Mouse (Mus musculus): ENCODE measurements around the gene Unc50. TPM values are rescaled to one million over a fixed set of nuclear protein-coding genes. Genes with fewer than 3 reads are reported as not detected.
A peak's percentile ranks its signal among the peaks of the same experiment; 100 is the strongest.

Unc50 gene
- total RNA-seq, 2 experiments from 2014 or later = 51.2 to 90.5 TPM

- ATAC-seq (replicated peaks; ENCODE audit: poor library complexity) = no peak
Measured at GRCm38 (mm10) chr1:37442848-37443835, 13.2 kb downstream of the Unc50 start.

- 0 out of 2 replicates have a peak, but pooled peaks have one; percentile 37 for ATAC-seq (replicated peaks; ENCODE audit: poor library complexity)
Measured at GRCm38 (mm10) chr1:37448361-37449095, 18.6 kb downstream of the Unc50 start.

GRCm38 (mm10) chr1:37451270-37451669, 21.3 kb downstream of the Unc50 start:
- no peak for ATAC-seq (replicated peaks; ENCODE audit: poor library complexity)

- no peak for ATAC-seq (replicated peaks; ENCODE audit: poor library complexity)
Measured at GRCm38 (mm10) chr1:37457546-37457945, 27.6 kb downstream of the Unc50 start.

- ATAC-seq (replicated peaks; ENCODE audit: poor library complexity) = no peak
Measured at GRCm38 (mm10) chr1:37464878-37465452, 35.0 kb downstream of the Unc50 start.

DNA sequence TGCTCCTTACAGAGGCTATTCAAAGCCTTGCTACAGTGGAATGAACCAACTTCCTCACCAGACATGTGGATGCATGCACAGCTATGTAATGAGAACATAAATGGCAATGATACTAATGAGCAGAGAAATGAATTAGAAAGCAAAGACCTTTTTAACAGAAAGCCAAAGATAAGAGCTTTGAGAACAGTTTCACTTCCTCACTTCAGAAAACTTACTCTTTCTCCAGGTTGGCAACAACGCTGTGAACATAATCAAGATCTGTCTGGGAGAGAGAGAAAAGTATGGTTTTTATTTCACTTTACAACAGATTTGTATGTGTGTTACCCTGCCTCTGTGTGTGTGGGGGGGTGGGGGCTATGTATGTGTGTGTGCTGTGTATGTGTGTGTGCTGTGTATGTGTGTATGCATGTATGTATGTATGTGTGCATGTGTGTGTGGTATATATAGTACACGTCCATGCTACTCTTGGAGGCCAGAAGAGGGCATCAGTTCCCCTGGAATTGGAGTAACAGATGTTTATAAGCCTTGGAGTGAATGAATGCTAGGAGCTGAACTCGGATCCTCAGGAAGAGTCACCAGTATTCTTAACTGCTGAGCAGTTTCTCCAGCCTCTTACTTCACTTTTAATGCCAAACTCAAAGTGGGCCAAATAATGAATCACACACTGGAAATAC, 36.5 kb downstream of the Unc50 start:
- ATAC-seq (replicated peaks; ENCODE audit: poor library complexity) = peak; percentile 26; the same call in 1 of the 2 replicates

- ATAC-seq (replicated peaks; ENCODE audit: poor library complexity) = no peak
Measured at GRCm38 (mm10) chr1:37467806-37468205, 37.9 kb downstream of the Unc50 start.

- ATAC-seq (replicated peaks; ENCODE audit: poor library complexity) = no peak
Measured at GRCm38 (mm10) chr1:37469007-37469406, 39.1 kb downstream of the Unc50 start.

GRCm38 (mm10) chr1:37471179-37472148, 41.5 kb downstream of the Unc50 start:
- ATAC-seq (replicated peaks; ENCODE audit: poor library complexity) = peak; percentile 30

- no peak for ATAC-seq (replicated peaks; ENCODE audit: poor library complexity)
Measured at GRCm38 (mm10) chr1:37473251-37473650, 43.3 kb downstream of the Unc50 start.

DNA sequence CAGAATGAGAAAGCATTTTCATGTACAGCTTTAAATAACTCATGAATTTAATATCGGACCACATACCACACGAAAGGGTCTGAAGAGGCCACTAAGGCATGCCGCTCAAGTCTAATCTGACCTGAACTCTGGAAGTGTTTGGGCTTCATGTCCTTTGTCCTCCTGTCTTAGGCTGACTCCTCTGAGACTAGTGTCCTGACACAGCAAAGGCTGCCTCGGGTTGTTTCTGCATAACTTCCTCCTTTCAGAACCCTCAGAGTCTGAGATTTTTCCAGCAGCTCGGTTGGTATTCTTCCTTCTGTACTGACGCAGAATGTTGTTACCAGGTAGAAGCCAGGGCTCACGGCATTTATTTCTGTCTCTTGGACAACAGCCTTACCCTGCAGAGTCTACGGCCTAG, 44.1 kb downstream of the Unc50 start:
- ATAC-seq (replicated peaks; ENCODE audit: poor library complexity) = peak; percentile 26

GRCm38 (mm10) chr1:37474634-37475190, 44.8 kb downstream of the Unc50 start:
- no peak for ATAC-seq (replicated peaks; ENCODE audit: poor library complexity)

DNA sequence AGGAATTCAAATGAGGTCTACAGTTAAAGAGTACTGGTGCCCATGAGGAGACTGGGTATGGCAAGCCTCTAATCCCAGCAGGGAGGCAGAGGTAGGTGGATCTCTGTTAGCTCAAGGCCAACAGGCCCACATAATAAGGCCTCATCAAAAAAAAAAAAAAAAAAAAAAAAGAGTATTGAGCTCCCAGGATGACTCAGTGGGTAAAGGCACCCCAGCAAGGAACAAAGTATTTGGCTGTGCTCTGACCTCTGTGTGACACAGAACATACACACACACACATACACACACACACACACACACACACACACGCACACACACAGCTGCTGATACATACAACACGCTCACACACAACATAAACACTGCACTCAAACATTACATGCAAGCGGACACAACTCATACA, 45.4 kb downstream of the Unc50 start:
- no peak for ATAC-seq (replicated peaks; ENCODE audit: poor library complexity)

- no peak for ATAC-seq (replicated peaks; ENCODE audit: poor library complexity)
Measured at GRCm38 (mm10) chr1:37477250-37477649, 47.3 kb downstream of the Unc50 start.

DNA sequence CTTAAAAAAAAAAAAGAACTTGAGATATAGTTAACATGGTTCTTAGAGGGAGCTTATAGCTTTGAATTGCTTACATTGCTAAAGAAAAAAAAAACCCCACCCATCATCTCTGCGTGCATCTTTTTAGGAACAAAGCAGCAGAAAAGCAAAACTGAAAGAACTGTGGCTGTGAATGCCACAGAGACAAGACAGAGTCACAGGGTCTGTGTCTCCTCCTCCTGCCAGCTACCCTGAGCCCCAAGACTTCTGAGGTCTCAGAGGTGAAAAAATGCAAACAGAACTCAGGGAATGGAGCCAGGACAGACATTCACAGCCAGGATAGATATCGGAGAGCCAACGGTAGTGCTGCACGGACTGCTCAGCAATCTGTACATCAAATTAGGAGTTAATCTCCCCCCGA, 48.0 kb downstream of the Unc50 start:
- ATAC-seq (replicated peaks; ENCODE audit: poor library complexity) = peak; percentile 17

DNA sequence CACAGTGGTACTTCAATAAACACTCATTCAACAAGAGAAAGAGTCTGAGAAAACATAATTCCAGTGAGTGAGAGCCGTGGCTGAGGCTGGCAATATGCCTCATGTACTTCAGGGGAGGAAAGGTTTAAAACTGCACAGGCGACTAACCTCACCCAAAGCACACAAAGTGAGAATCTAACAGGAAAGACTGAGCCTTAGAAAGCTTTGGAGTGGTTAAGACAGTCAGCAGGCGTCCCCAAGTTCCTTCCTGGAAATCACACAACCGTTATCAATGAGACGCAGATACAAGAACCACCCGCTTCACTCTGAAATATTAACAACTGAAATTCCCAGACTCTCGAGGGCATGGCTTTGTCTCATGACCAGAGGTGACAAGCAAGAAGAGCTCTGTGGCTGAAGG, 48.5 kb downstream of the Unc50 start:
- peak; percentile 45 for ATAC-seq (replicated peaks; ENCODE audit: poor library complexity)

GRCm38 (mm10) chr1:37479074-37479473, 49.1 kb downstream of the Unc50 start:
- peak; percentile 74 for ATAC-seq (replicated peaks; ENCODE audit: poor library complexity)

- peak; percentile 46 for ATAC-seq (replicated peaks; ENCODE audit: poor library complexity)
Measured at GRCm38 (mm10) chr1:37479759-37480158, 49.8 kb downstream of the Unc50 start.

GRCm38 (mm10) chr1:37480731-37481130, 50.8 kb downstream of the Unc50 start:
- ATAC-seq (replicated peaks; ENCODE audit: poor library complexity) = no peak

All from megakaryocyte progenitor cell, adult 5-6 weeks (primary cell).